Comparison of ENCODE assay signal across 11 mouse cellular contexts in genomic region chr17:26569594-26570350, GRCm38 (mm10).
"Had no signal": no experiment of that assay in that cellular context is flagged by ENCODE, and none has a peak within 500 bp of the region (broad histone marks: within the 10 kb centered on the region; RNA-seq: fewer than 3 reads in every experiment).

No protein-coding gene starts in this region.

- ATAC-seq: midbrain, embryonic 15.5 days had no signal

- H3K4me3 ChIP-seq: left cerebral cortex, adult 2 months; midbrain, embryonic 15.5 days; neural tube, embryonic 13.5 days had no signal

- H3K27me3 ChIP-seq: megakaryocyte, embryonic 14.5 days; midbrain, embryonic 15.5 days; neural tube, embryonic 13.5 days had no signal

- H3K9me3 ChIP-seq: midbrain, embryonic 15.5 days had no signal

- H3K27ac ChIP-seq: left cerebral cortex, adult 2 months; liver, embryonic 14.5 days; midbrain, embryonic 15.5 days; neural tube, embryonic 13.5 days had no signal

- H3K4me2 ChIP-seq: lung, embryonic 14.5 days; midbrain, embryonic 11.5 days; midbrain, embryonic 15.5 days; neural tube, embryonic 13.5 days had no signal

- H3K4me1 ChIP-seq: midbrain, embryonic 15.5 days had no signal

- H3K9ac ChIP-seq: liver, embryonic 14.5 days; lung, embryonic 14.5 days; midbrain, embryonic 15.5 days; neural tube, embryonic 13.5 days had no signal

- DNase-seq: lung, embryonic 14.5 days; lung, postnatal 10 days; lung, postnatal 4 days; right cerebral cortex, postnatal 25 days; thymus, postnatal 36 days had no signal
